Mouse (Mus musculus): ENCODE measurements around the gene Rnf208. TPM values are rescaled to one million over a fixed set of nuclear protein-coding genes. Genes with fewer than 3 reads are reported as not detected.

Gene Rnf208
- polyA plus RNA-seq, 1 experiment = 49.1 TPM

GRCm38 (mm10) chr2:25229582-25229981 is 12.5 kb upstream of the Rnf208 start:
- Histone ChIP-seq H3K4me1 (ENCODE audit: control insufficient read depth, insufficient read depth, low read length) (no peaks in the 10 kb centered on the region; the same call in 1 of the 2 replicates), H3K27me3 (replicated peaks; ENCODE audit: control insufficient read depth, insufficient read depth, low read length) (no peaks in the 10 kb centered on the region), H3K27ac (ENCODE audit: insufficient read depth, low read depth, low read length) (no peak overlapping the region), H3K36me3 (ENCODE audit: control insufficient read depth, insufficient read depth, low read length) (no peaks in the 10 kb centered on the region), H3K4me3 (ENCODE audit: insufficient read depth, low read depth, low read length) (no peak overlapping the region)
- TF ChIP-seq POLR2A (IDR thresholded peaks at IDR 0.05; ENCODE audit: low read depth, low read length) (no peak), CTCF (conservative IDR thresholded peaks at IDR 0.05; ENCODE audit: insufficient read depth, insufficient read length, low read depth, low read length) (no peak)
- WGBS = 92% methylated on average over 5 of the region's 5 CpGs
- DNase-seq = no peak

- WGBS = 78% methylated on average over 7 of the region's 7 CpGs
- Histone ChIP-seq H3K27me3 (replicated peaks; ENCODE audit: control insufficient read depth, insufficient read depth, low read length) (no peaks in the 10 kb centered on the region), H3K4me1 (ENCODE audit: control insufficient read depth, insufficient read depth, low read length) (peaks cover 2% of the 10 kb centered on the region; the same call in 1 of the 2 replicates), H3K27ac (ENCODE audit: insufficient read depth, low read depth, low read length) (no peak overlapping the region), H3K4me3 (ENCODE audit: insufficient read depth, low read depth, low read length) (no peak overlapping the region), H3K36me3 (ENCODE audit: control insufficient read depth, insufficient read depth, low read length) (no peaks in the 10 kb centered on the region)
- DNase-seq = no peak
- TF ChIP-seq CTCF (conservative IDR thresholded peaks at IDR 0.05; ENCODE audit: insufficient read depth, insufficient read length, low read depth, low read length) = no peak
These were observed 11.5 kb upstream of the Rnf208 start for GRCm38 (mm10) chr2:25230581-25230980.

- H3K27me3 ChIP-seq (replicated peaks; ENCODE audit: control insufficient read depth, insufficient read depth, low read length) = no peaks in the 10 kb centered on the region
- TF ChIP-seq CTCF (conservative IDR thresholded peaks at IDR 0.05; ENCODE audit: insufficient read depth, insufficient read length, low read depth, low read length) (no peak), POLR2A (IDR thresholded peaks at IDR 0.05; ENCODE audit: low read depth, low read length) (no peak)
- 70% methylated on average over 12 of the region's 12 CpGs for WGBS
- no peak overlapping the region for H3K27ac ChIP-seq (ENCODE audit: insufficient read depth, low read depth, low read length)
- peaks cover 7% of the 10 kb centered on the region for H3K4me1 ChIP-seq (ENCODE audit: control insufficient read depth, insufficient read depth, low read length)
- no peak overlapping the region for H3K4me3 ChIP-seq (ENCODE audit: insufficient read depth, low read depth, low read length)
- no peak for DNase-seq
- no peaks in the 10 kb centered on the region for H3K36me3 ChIP-seq (ENCODE audit: control insufficient read depth, insufficient read depth, low read length)
These were observed 11.0 kb upstream of the Rnf208 start for GRCm38 (mm10) chr2:25231038-25231437.

GRCm38 (mm10) chr2:25233421-25233820 is 8.6 kb upstream of the Rnf208 start:
- no peaks in the 10 kb centered on the region for H3K27me3 ChIP-seq (replicated peaks; ENCODE audit: control insufficient read depth, insufficient read depth, low read length)
- WGBS = 62% methylated on average over 4 of the region's 4 CpGs
- H3K4me3 ChIP-seq (ENCODE audit: insufficient read depth, low read depth, low read length) = peak overlapping the region; percentile 29
- peaks cover 12% of the 10 kb centered on the region for H3K4me1 ChIP-seq (ENCODE audit: control insufficient read depth, insufficient read depth, low read length)
- no peak for TF ChIP-seq POLR2A (IDR thresholded peaks at IDR 0.05; ENCODE audit: low read depth, low read length)
- TF ChIP-seq CTCF (conservative IDR thresholded peaks at IDR 0.05; ENCODE audit: insufficient read depth, insufficient read length, low read depth, low read length) = no peak
- DNase-seq = no peak
- H3K27ac ChIP-seq (ENCODE audit: insufficient read depth, low read depth, low read length) = peak overlapping the region; percentile 65
- H3K36me3 ChIP-seq (ENCODE audit: control insufficient read depth, insufficient read depth, low read length) = no peaks in the 10 kb centered on the region

- no peaks in the 10 kb centered on the region for H3K27me3 ChIP-seq (replicated peaks; ENCODE audit: control insufficient read depth, insufficient read depth, low read length)
- no peak for TF ChIP-seq POLR2A (IDR thresholded peaks at IDR 0.05; ENCODE audit: low read depth, low read length)
- TF ChIP-seq CTCF (conservative IDR thresholded peaks at IDR 0.05; ENCODE audit: insufficient read depth, insufficient read length, low read depth, low read length) = no peak
- H3K4me1 ChIP-seq (ENCODE audit: control insufficient read depth, insufficient read depth, low read length) = peaks cover 12% of the 10 kb centered on the region
- WGBS = 44% methylated on average over 3 of the region's 3 CpGs
- DNase-seq = peak; percentile 63
- peak within 1 kb of the TSS; percentile 34 for H3K4me3 ChIP-seq (ENCODE audit: insufficient read depth, low read depth, low read length)
- H3K27ac ChIP-seq (ENCODE audit: insufficient read depth, low read depth, low read length) = peak within 1 kb of the TSS; percentile 65
- H3K36me3 ChIP-seq (ENCODE audit: control insufficient read depth, insufficient read depth, low read length) = no peaks in the 10 kb centered on the region
These were observed 8.0 kb upstream of the Rnf208 start, which contains the start of gene Slc34a3 for GRCm38 (mm10) chr2:25234050-25234449. Gene Slc34a3 (minus strand): TSS chr2:25234364.

GRCm38 (mm10) chr2:25234551-25235220 is 7.4 kb upstream of the Rnf208 start:
- no peaks in the 10 kb centered on the region for H3K36me3 ChIP-seq (ENCODE audit: control insufficient read depth, insufficient read depth, low read length)
- H3K4me3 ChIP-seq (ENCODE audit: insufficient read depth, low read depth, low read length) = no peak overlapping the region
- peak overlapping the region; percentile 54 for H3K27ac ChIP-seq (ENCODE audit: insufficient read depth, low read depth, low read length)
- peak; percentile 86 for DNase-seq
- H3K27me3 ChIP-seq (replicated peaks; ENCODE audit: control insufficient read depth, insufficient read depth, low read length) = no peaks in the 10 kb centered on the region
- TF ChIP-seq CTCF (conservative IDR thresholded peaks at IDR 0.05; ENCODE audit: insufficient read depth, insufficient read length, low read depth, low read length) (no peak), POLR2A (IDR thresholded peaks at IDR 0.05; ENCODE audit: low read depth, low read length) (no peak)
- WGBS = 52% methylated on average over 5 of the region's 5 CpGs
- H3K4me1 ChIP-seq (ENCODE audit: control insufficient read depth, insufficient read depth, low read length) = peaks cover 12% of the 10 kb centered on the region

GRCm38 (mm10) chr2:25236614-25237013 is 5.4 kb upstream of the Rnf208 start, which contains the start of gene Rnf224:
Gene Rnf224 (minus strand): TSS chr2:25236787.
- WGBS = 50% methylated on average over 8 of the region's 8 CpGs
- Histone ChIP-seq H3K4me1 (ENCODE audit: control insufficient read depth, insufficient read depth, low read length) (peaks cover 22% of the 10 kb centered on the region), H3K36me3 (ENCODE audit: control insufficient read depth, insufficient read depth, low read length) (no peaks in the 10 kb centered on the region), H3K27me3 (replicated peaks; ENCODE audit: control insufficient read depth, insufficient read depth, low read length) (no peaks in the 10 kb centered on the region), H3K27ac (ENCODE audit: insufficient read depth, low read depth, low read length) (peak within 1 kb of the TSS; percentile 62; the same call in 1 of the 2 replicates), H3K4me3 (ENCODE audit: insufficient read depth, low read depth, low read length) (no peak within 1 kb of the TSS)
- no peak for DNase-seq
- TF ChIP-seq CTCF (conservative IDR thresholded peaks at IDR 0.05; ENCODE audit: insufficient read depth, insufficient read length, low read depth, low read length) (no peak), POLR2A (IDR thresholded peaks at IDR 0.05; ENCODE audit: low read depth, low read length) (no peak)

All from kidney, adult 2 months (tissue).